Mouse (Mus musculus): ENCODE results near the gene Rnasel. TPM values are rescaled to one million over a fixed set of nuclear protein-coding genes. Genes with fewer than 3 reads are reported as not detected.
"Not testable (repeated sequence)": the region's sequence is repeated elsewhere in the genome, so short reads cannot be mapped to it uniquely, and the experiment has no call there.

The Rnasel gene
- total RNA-seq, 2 experiments from 2014 or later = 5.8 to 6.1 TPM

GRCm38 (mm10) chr1:153753725-153754464 is 4.7 kb downstream of the Rnasel start:
- DNase-seq (ENCODE audit: low spot score) = no peak
- intact Hi-C loops (cut with DNase I) = no loop called here

- no peak for DNase-seq (ENCODE audit: low spot score)
- intact Hi-C loops (cut with DNase I) = no loop called here
Measured at GRCm38 (mm10) chr1:153764136-153764535, 14.9 kb downstream of the Rnasel start.

GRCm38 (mm10) chr1:153766298-153766697 is 17.1 kb downstream of the Rnasel start:
- DNase-seq (ENCODE audit: low spot score) = no peak
- intact Hi-C loops (cut with DNase I) = no loop called here

- intact Hi-C loops (cut with DNase I) = no loop called here
- DNase-seq (ENCODE audit: low spot score) = no peak
Measured at GRCm38 (mm10) chr1:153767281-153767680, 18.1 kb downstream of the Rnasel start.

GRCm38 (mm10) chr1:153768465-153768864 is 19.2 kb downstream of the Rnasel start:
- DNase-seq (ENCODE audit: low spot score) = no peak
- intact Hi-C loops (cut with DNase I) = no loop called here

GRCm38 (mm10) chr1:153769571-153769970 is 20.3 kb downstream of the Rnasel start:
- DNase-seq (ENCODE audit: low spot score); intact Hi-C loops (cut with DNase I): not testable (repeated sequence)

- no peak for DNase-seq (ENCODE audit: low spot score)
- intact Hi-C loops (cut with DNase I) = no loop called here
Measured at GRCm38 (mm10) chr1:153769998-153770775, 21.0 kb downstream of the Rnasel start.

GRCm38 (mm10) chr1:153770776-153771167 is 21.5 kb downstream of the Rnasel start:
- intact Hi-C loops (cut with DNase I) = no loop called here

GRCm38 (mm10) chr1:153775174-153775573 is 25.9 kb downstream of the Rnasel start:
- DNase-seq (ENCODE audit: low spot score) = no peak
- intact Hi-C loops (cut with DNase I) = no loop called here

More at GRCm38 (mm10) chr1:153770776-153771167, 21.5 kb downstream of the Rnasel start:
- DNase-seq (ENCODE audit: low spot score) = no peak

- DNase-seq (ENCODE audit: low spot score) = no peak
- intact Hi-C loops (cut with DNase I) = no loop called here
Measured at GRCm38 (mm10) chr1:153776257-153776656, 27.0 kb downstream of the Rnasel start.

GRCm38 (mm10) chr1:153778205-153778604 is 29.0 kb downstream of the Rnasel start:
- DNase-seq (ENCODE audit: low spot score) = no peak
- intact Hi-C loops (cut with DNase I) = no loop called here

- no peak for DNase-seq (ENCODE audit: low spot score)
- intact Hi-C loops (cut with DNase I) = no loop called here
Measured at GRCm38 (mm10) chr1:153783339-153783738, 34.1 kb downstream of the Rnasel start.

GRCm38 (mm10) chr1:153785608-153786007 is 36.4 kb downstream of the Rnasel start:
- intact Hi-C loops (cut with DNase I) = no loop called here
- no peak for DNase-seq (ENCODE audit: low spot score)

GRCm38 (mm10) chr1:153790708-153791107 is 41.5 kb downstream of the Rnasel start:
- intact Hi-C loops (cut with DNase I) = no loop called here

GRCm38 (mm10) chr1:153794241-153794640 is 45.0 kb downstream of the Rnasel start:
- DNase-seq (ENCODE audit: low spot score) = no peak
- intact Hi-C loops (cut with DNase I) = no loop called here

More at GRCm38 (mm10) chr1:153790708-153791107, 41.5 kb downstream of the Rnasel start:
- DNase-seq (ENCODE audit: low spot score) = no peak

GRCm38 (mm10) chr1:153802691-153803090 is 53.5 kb downstream of the Rnasel start:
- DNase-seq (ENCODE audit: low spot score) = no peak

GRCm38 (mm10) chr1:153803530-153803929 is 54.3 kb downstream of the Rnasel start:
- DNase-seq (ENCODE audit: low spot score) = no peak
- intact Hi-C loops (cut with DNase I) = no loop called here

More at GRCm38 (mm10) chr1:153802691-153803090, 53.5 kb downstream of the Rnasel start:
- intact Hi-C loops (cut with DNase I) = no loop called here

GRCm38 (mm10) chr1:153807390-153807993 is 58.3 kb downstream of the Rnasel start:
- intact Hi-C loops (cut with DNase I) = loop anchor here (2.0 to 5.0 kb wide), 3 partner anchors 60 to 375 kb away; partner anchors contain the start of gene Rnasel

More at GRCm38 (mm10) chr1:153807390-153807993, 58.3 kb downstream of the Rnasel start:
- DNase-seq (ENCODE audit: low spot score) = no peak
